Mouse (Mus musculus) lung, postnatal 0 days (tissue): ENCODE measurements around the gene Foxp2.

Source experiments
- CTCF ChIP-seq: IDR thresholded peaks from 2 replicates; pipeline ENCODE4 v1.5.1; 2016; ENCODE audit warnings: antibody characterized with exemption, mild to moderate bottlenecking
- EP300 ChIP-seq: IDR thresholded peaks from 2 replicates; pipeline ENCODE4 v1.6.1; 2016; ENCODE audit warnings: antibody characterized with exemption, mild to moderate bottlenecking, control low read depth

DNA sequence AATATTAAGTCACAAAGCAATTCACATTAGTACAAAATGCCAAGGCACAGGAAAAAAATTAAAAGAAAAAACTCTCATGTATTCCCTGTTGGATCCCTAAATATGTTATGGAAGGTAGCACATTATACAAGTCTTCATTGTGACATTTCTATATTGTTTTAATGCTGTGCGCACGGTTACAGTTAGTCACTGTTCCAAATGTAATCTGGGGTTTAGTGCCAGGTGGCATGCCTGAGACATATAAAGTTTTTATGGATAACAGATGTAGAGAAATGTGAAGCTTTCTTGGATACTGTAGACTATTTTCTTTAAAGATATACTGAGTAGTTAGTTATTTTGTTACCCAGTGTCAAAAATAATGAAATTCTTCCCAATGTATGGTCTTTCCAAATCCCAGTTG is 229.0 kb downstream of the Foxp2 start:
- TF ChIP-seq CTCF (no peak), EP300 (no peak)
